Mouse (Mus musculus): ENCODE measurements around the gene Abhd10.

- TF ChIP-seq CTCF (conservative IDR thresholded peaks at IDR 0.05; ENCODE audit: insufficient read depth, insufficient read length, low read depth, low read length): peak; percentile 66
- no peak for TF ChIP-seq POLR2A (IDR thresholded peaks at IDR 0.05; ENCODE audit: low read depth, low read length)
These were observed 31.5 kb downstream of the Abhd10 start for GRCm38 (mm10) chr16:45711263-45711662.
